Mouse (Mus musculus) myocyte (in vitro differentiated cells): ENCODE data around the gene Gm20388. TPM values are rescaled to one million over a fixed set of nuclear protein-coding genes. Genes with fewer than 3 reads are reported as not detected.

ENCODE experiments used
- H3K27me3 ChIP-seq: one replicate; pipeline ENCODE4 v1.6.1; 2011; ENCODE audit not compliant: control insufficient read depth, insufficient read depth, insufficient read length
- H3K36me3 ChIP-seq: one replicate; pipeline ENCODE4 v1.6.1; 2011; ENCODE audit not compliant: control insufficient read depth, insufficient read depth
- H3K4me2 ChIP-seq: one replicate; pipeline ENCODE4 v1.6.1; 2011; ENCODE audit warnings: low read depth, control low read depth
- H3K4me3 ChIP-seq: one replicate; pipeline ENCODE4 v1.5.1; 2011; ENCODE audit warnings: mild to moderate bottlenecking, control low read depth, moderate library complexity
- H3K79me2 ChIP-seq: one replicate; pipeline ENCODE4 v1.6.1; 2011; ENCODE audit not compliant: control insufficient read depth, insufficient read depth
- H3ac ChIP-seq: one replicate; pipeline ENCODE4 v1.6.1; 2011; ENCODE audit not compliant: control insufficient read depth, insufficient read length
- CEBPB ChIP-seq: IDR thresholded peaks from 2 replicates; pipeline ENCODE4 v1.6.1; 2011; ENCODE audit warnings: mild to moderate bottlenecking, moderate library complexity; ENCODE audit not compliant: poor library complexity, insufficient read depth, severe bottlenecking
- E2F4 ChIP-seq: IDR thresholded peaks from one replicate; pipeline ENCODE4 v1.6.1; 2011; ENCODE audit warnings: mild to moderate bottlenecking, control low read depth, moderate library complexity; ENCODE audit not compliant: insufficient read depth
- MAX ChIP-seq: IDR thresholded peaks from one replicate; pipeline ENCODE4 v1.6.1; 2011; ENCODE audit warnings: low read depth, mild to moderate bottlenecking, control low read depth
- MYOD1 ChIP-seq, 3 experiments: IDR thresholded peaks; one replicate each; pipeline ENCODE4 v1.6.1; 2011; ENCODE audit warnings: control low read depth in 2 of 3, low read depth in 2 of 3, mild to moderate bottlenecking in 2 of 3, moderate library complexity in 1 of 3; ENCODE audit not compliant: insufficient read length in 2 of 3, control insufficient read depth in 1 of 3
- MYOG ChIP-seq, 3 experiments: IDR thresholded peaks; one replicate each; pipeline ENCODE4 v1.6.1; 2011; ENCODE audit warnings: control low read depth in 2 of 3, low read depth in 2 of 3, mild to moderate bottlenecking in 2 of 3; ENCODE audit not compliant: insufficient read length in 2 of 3, control insufficient read depth in 1 of 3, insufficient read depth in 1 of 3
- POLR2A ChIP-seq: IDR thresholded peaks from one replicate; pipeline ENCODE4 v1.6.1; 2011; ENCODE audit warnings: low read depth, mild to moderate bottlenecking, control low read depth, moderate library complexity; ENCODE audit not compliant: insufficient read length
- POLR2AphosphoS2 ChIP-seq: IDR thresholded peaks from one replicate; pipeline ENCODE4 v1.6.1; 2011; ENCODE audit warnings: low read depth, control low read depth; ENCODE audit not compliant: insufficient read length
- REST ChIP-seq: IDR thresholded peaks from one replicate; pipeline ENCODE4 v1.6.1; 2011; ENCODE audit warnings: mild to moderate bottlenecking, control low read depth, moderate library complexity; ENCODE audit not compliant: insufficient read depth, insufficient read length
- SRF ChIP-seq: IDR thresholded peaks from one replicate; pipeline ENCODE4 v1.6.1; 2011; ENCODE audit warnings: low read depth; ENCODE audit not compliant: control insufficient read depth, insufficient read length
- TCF12 ChIP-seq: IDR thresholded peaks from one replicate; pipeline ENCODE4 v1.6.1; 2011; ENCODE audit warnings: mild to moderate bottlenecking, control low read depth; ENCODE audit not compliant: poor library complexity, insufficient read depth, severe bottlenecking
- TCF3 ChIP-seq: IDR thresholded peaks from one replicate; pipeline ENCODE4 v1.6.1; 2011; ENCODE audit warnings: low read depth, control low read depth; ENCODE audit not compliant: insufficient read length
- USF1 ChIP-seq: IDR thresholded peaks from one replicate; pipeline ENCODE4 v1.6.1; 2011; ENCODE audit warnings: low read depth, mild to moderate bottlenecking, control low read depth, moderate library complexity
- polyA plus RNA-seq: library from polyadenylated mRNA; unstranded; fragments of >200 nt; fragmentation: generic; extraction: Trizol; gene quantifications from one replicate; pipeline ENCODE4 v1.2.1, GENCODE M21; 2012; ENCODE audit warnings: missing spikeins

The Gm20388 gene
- polyA plus RNA-seq, 1 experiment: 15.3 TPM

- Histone ChIP-seq H3K27me3 (no peaks in the 10 kb centered on the region), H3K36me3 (no peaks in the 10 kb centered on the region), H3K4me3 (no peak overlapping the region), H3ac (no peak overlapping the region), H3K79me2 (no peaks in the 10 kb centered on the region), H3K4me2 (peak overlapping the region; percentile 79)
- TF ChIP-seq TCF3 (peak; percentile 97), CEBPB (no peak), USF1 (no peak), TCF12 (peak; percentile 86), MAX (no peak), MYOD1 (IDR thresholded peaks at IDR 0.05; ENCODE audit: control insufficient read depth in 1 of 3, insufficient read length in 2 of 3, low read depth in 2 of 3) (peak; percentile 27 to 100 (median 96)), POLR2A (peak; percentile 11), POLR2AphosphoS2 (no peak), SRF (peak; percentile 75), REST (no peak), E2F4 (no peak), MYOG (IDR thresholded peaks at IDR 0.05; ENCODE audit: control insufficient read depth in 1 of 3, insufficient read depth in 1 of 3, insufficient read length in 2 of 3, low read depth in 2 of 3) (peak; percentile 98 to 100 (median 99))
These were observed 3972.5 kb downstream of the Gm20388 start for GRCm38 (mm10) chr8:123883094-123883493.

- H3K4me3 ChIP-seq: no peak overlapping the region
- no peaks in the 10 kb centered on the region for H3K27me3 ChIP-seq
- H3ac ChIP-seq: no peak overlapping the region
- H3K4me2 ChIP-seq: peak overlapping the region; percentile 79
- no peaks in the 10 kb centered on the region for H3K79me2 ChIP-seq
- TF ChIP-seq MYOG (IDR thresholded peaks at IDR 0.05; ENCODE audit: control insufficient read depth in 1 of 3, insufficient read depth in 1 of 3, insufficient read length in 2 of 3, low read depth in 2 of 3): peak in 2 of 3 experiments; percentile 68 to 90
- TF ChIP-seq CEBPB: no peak; the same call in 1 of the 2 replicates
- TF ChIP-seq POLR2A: no peak
- no peak for TF ChIP-seq REST
- no peak for TF ChIP-seq SRF
- no peak for TF ChIP-seq E2F4
- TF ChIP-seq POLR2AphosphoS2: no peak
- peak; percentile 30 to 91 (median 85) for TF ChIP-seq MYOD1 (IDR thresholded peaks at IDR 0.05; ENCODE audit: control insufficient read depth in 1 of 3, insufficient read length in 2 of 3, low read depth in 2 of 3)
- TF ChIP-seq TCF3: peak; percentile 29
- no peak for TF ChIP-seq MAX
- peak; percentile 56 for TF ChIP-seq TCF12
- no peak for TF ChIP-seq USF1
- no peaks in the 10 kb centered on the region for H3K36me3 ChIP-seq
These were observed 3974.3 kb downstream of the Gm20388 start for GRCm38 (mm10) chr8:123884721-123885565.

- TF ChIP-seq MAX: no peak
- no peak for TF ChIP-seq E2F4
- no peak for TF ChIP-seq SRF
These were observed 3976.5 kb downstream of the Gm20388 start for GRCm38 (mm10) chr8:123887163-123887562.

GRCm38 (mm10) chr8:123887956-123888355, 3977.3 kb downstream of the Gm20388 start:
- Histone ChIP-seq H3ac (no peak overlapping the region), H3K79me2 (no peaks in the 10 kb centered on the region), H3K4me3 (no peak overlapping the region), H3K27me3 (no peaks in the 10 kb centered on the region), H3K36me3 (no peaks in the 10 kb centered on the region), H3K4me2 (no peak overlapping the region)
- TF ChIP-seq CEBPB (no peak), POLR2A (no peak), USF1 (no peak), SRF (no peak), TCF3 (no peak), E2F4 (no peak), TCF12 (no peak), POLR2AphosphoS2 (no peak), MAX (no peak), REST (no peak), MYOG (IDR thresholded peaks at IDR 0.05; ENCODE audit: control insufficient read depth in 1 of 3, insufficient read depth in 1 of 3, insufficient read length in 2 of 3, low read depth in 2 of 3) (no peak), MYOD1 (IDR thresholded peaks at IDR 0.05; ENCODE audit: control insufficient read depth in 1 of 3, insufficient read length in 2 of 3, low read depth in 2 of 3) (no peak)

More at GRCm38 (mm10) chr8:123887163-123887562, 3976.5 kb downstream of the Gm20388 start:
- Histone ChIP-seq H3K27me3 (no peaks in the 10 kb centered on the region), H3K79me2 (no peaks in the 10 kb centered on the region), H3K4me3 (no peak overlapping the region), H3ac (no peak overlapping the region), H3K36me3 (no peaks in the 10 kb centered on the region), H3K4me2 (no peak overlapping the region)

- Histone ChIP-seq H3K4me3 (no peak overlapping the region), H3K27me3 (no peaks in the 10 kb centered on the region), H3K36me3 (no peaks in the 10 kb centered on the region), H3K4me2 (no peak overlapping the region), H3ac (no peak overlapping the region), H3K79me2 (peaks cover 6% of the 10 kb centered on the region)
- TF ChIP-seq POLR2A: no peak
- no peak for TF ChIP-seq TCF3
- TF ChIP-seq CEBPB: no peak
- TF ChIP-seq SRF: no peak
- peak; percentile 45 for TF ChIP-seq POLR2AphosphoS2
- TF ChIP-seq TCF12: no peak
- no peak for TF ChIP-seq MYOD1 (IDR thresholded peaks at IDR 0.05; ENCODE audit: control insufficient read depth in 1 of 3, insufficient read length in 2 of 3, low read depth in 2 of 3)
- TF ChIP-seq E2F4: no peak
- TF ChIP-seq MAX: no peak
These were observed 3979.2 kb downstream of the Gm20388 start for GRCm38 (mm10) chr8:123889797-123890196.
